Mouse (Mus musculus): ENCODE data around the gene Mttp. TPM values are rescaled to one million over a fixed set of nuclear protein-coding genes. Genes with fewer than 3 reads are reported as not detected.

Mttp gene
- polyA plus RNA-seq, 1 experiment, result 0.47 TPM

GRCm38 (mm10) chr3:138121461-138121860, 23.3 kb downstream of the Mttp start:
- Histone ChIP-seq H3K27me3 (ENCODE audit: control insufficient read depth, insufficient read depth, low read length) (no peaks in the 10 kb centered on the region), H3K4me1 (ENCODE audit: control insufficient read depth, insufficient read depth, insufficient read length) (no peaks in the 10 kb centered on the region), H3K4me3 (ENCODE audit: extremely low read depth, insufficient read depth, insufficient read length) (no peak overlapping the region), H3K36me3 (ENCODE audit: control insufficient read depth, insufficient read depth, low read length) (no peaks in the 10 kb centered on the region), H3K27ac (ENCODE audit: insufficient read depth, low read length) (no peak overlapping the region)
- 82% methylated on average over 2 of the region's 2 CpGs for WGBS
- no peak for TF ChIP-seq CTCF (IDR thresholded peaks at IDR 0.05; ENCODE audit: extremely low read depth, insufficient read depth, insufficient read length, insufficient replicate concordance)
- no peak for TF ChIP-seq POLR2A (IDR thresholded peaks at IDR 0.05; ENCODE audit: low read depth, low read length)
- no peak for DNase-seq (ENCODE audit: low read depth in 1 of 2, low spot score in 2 of 2)

GRCm38 (mm10) chr3:138119444-138120105, 25.2 kb downstream of the Mttp start:
- WGBS, result 94% methylated on average over 16 of the region's 16 CpGs
- DNase-seq (ENCODE audit: low read depth in 1 of 2, low spot score in 2 of 2), result no peak
- Histone ChIP-seq H3K36me3 (ENCODE audit: control insufficient read depth, insufficient read depth, low read length) (no peaks in the 10 kb centered on the region), H3K4me1 (ENCODE audit: control insufficient read depth, insufficient read depth, insufficient read length) (no peaks in the 10 kb centered on the region), H3K4me3 (ENCODE audit: extremely low read depth, insufficient read depth, insufficient read length) (no peak overlapping the region), H3K27me3 (ENCODE audit: control insufficient read depth, insufficient read depth, low read length) (no peaks in the 10 kb centered on the region), H3K27ac (ENCODE audit: insufficient read depth, low read length) (no peak overlapping the region)
- TF ChIP-seq CTCF (IDR thresholded peaks at IDR 0.05; ENCODE audit: extremely low read depth, insufficient read depth, insufficient read length, insufficient replicate concordance), result no peak
- no peak for TF ChIP-seq POLR2A (IDR thresholded peaks at IDR 0.05; ENCODE audit: low read depth, low read length)

GRCm38 (mm10) chr3:138118831-138119230, 25.9 kb downstream of the Mttp start:
- Histone ChIP-seq H3K27ac (ENCODE audit: insufficient read depth, low read length) (no peak overlapping the region), H3K27me3 (ENCODE audit: control insufficient read depth, insufficient read depth, low read length) (no peaks in the 10 kb centered on the region), H3K4me3 (ENCODE audit: extremely low read depth, insufficient read depth, insufficient read length) (peak overlapping the region; percentile 3; the same call in 1 of the 2 replicates), H3K4me1 (ENCODE audit: control insufficient read depth, insufficient read depth, insufficient read length) (no peaks in the 10 kb centered on the region), H3K36me3 (ENCODE audit: control insufficient read depth, insufficient read depth, low read length) (no peaks in the 10 kb centered on the region)
- no peak for DNase-seq (ENCODE audit: low read depth in 1 of 2, low spot score in 2 of 2)
- WGBS, result 55% methylated on average over 14 of the region's 14 CpGs
- TF ChIP-seq CTCF (IDR thresholded peaks at IDR 0.05; ENCODE audit: extremely low read depth, insufficient read depth, insufficient read length, insufficient replicate concordance) (no peak), POLR2A (IDR thresholded peaks at IDR 0.05; ENCODE audit: low read depth, low read length) (no peak)

GRCm38 (mm10) chr3:138118392-138118791, 26.4 kb downstream of the Mttp start:
- 54% methylated on average over 6 of the region's 6 CpGs for WGBS
- no peak overlapping the region for H3K4me3 ChIP-seq (ENCODE audit: extremely low read depth, insufficient read depth, insufficient read length)
- no peak for DNase-seq (ENCODE audit: low read depth in 1 of 2, low spot score in 2 of 2)
- H3K36me3 ChIP-seq (ENCODE audit: control insufficient read depth, insufficient read depth, low read length), result no peaks in the 10 kb centered on the region
- no peak overlapping the region for H3K27ac ChIP-seq (ENCODE audit: insufficient read depth, low read length)
- no peaks in the 10 kb centered on the region for H3K4me1 ChIP-seq (ENCODE audit: control insufficient read depth, insufficient read depth, insufficient read length)
- no peaks in the 10 kb centered on the region for H3K27me3 ChIP-seq (ENCODE audit: control insufficient read depth, insufficient read depth, low read length)
- TF ChIP-seq POLR2A (IDR thresholded peaks at IDR 0.05; ENCODE audit: low read depth, low read length), result no peak

GRCm38 (mm10) chr3:138116871-138117270, 27.9 kb downstream of the Mttp start:
- H3K27ac ChIP-seq (ENCODE audit: insufficient read depth, low read length), result no peak overlapping the region
- WGBS, result 82% methylated on average over 4 of the region's 4 CpGs
- TF ChIP-seq POLR2A (IDR thresholded peaks at IDR 0.05; ENCODE audit: low read depth, low read length), result no peak
- no peak for TF ChIP-seq CTCF (IDR thresholded peaks at IDR 0.05; ENCODE audit: extremely low read depth, insufficient read depth, insufficient read length, insufficient replicate concordance)
- DNase-seq (ENCODE audit: low read depth in 1 of 2, low spot score in 2 of 2), result no peak
- no peaks in the 10 kb centered on the region for H3K27me3 ChIP-seq (ENCODE audit: control insufficient read depth, insufficient read depth, low read length)
- no peak overlapping the region for H3K4me3 ChIP-seq (ENCODE audit: extremely low read depth, insufficient read depth, insufficient read length)
- no peaks in the 10 kb centered on the region for H3K4me1 ChIP-seq (ENCODE audit: control insufficient read depth, insufficient read depth, insufficient read length)
- no peaks in the 10 kb centered on the region for H3K36me3 ChIP-seq (ENCODE audit: control insufficient read depth, insufficient read depth, low read length)

- DNase-seq (ENCODE audit: low read depth in 1 of 2, low spot score in 2 of 2), result no peak
- Histone ChIP-seq H3K4me3 (ENCODE audit: extremely low read depth, insufficient read depth, insufficient read length) (no peak overlapping the region), H3K27ac (ENCODE audit: insufficient read depth, low read length) (no peak overlapping the region), H3K27me3 (ENCODE audit: control insufficient read depth, insufficient read depth, low read length) (no peaks in the 10 kb centered on the region), H3K4me1 (ENCODE audit: control insufficient read depth, insufficient read depth, insufficient read length) (no peaks in the 10 kb centered on the region), H3K36me3 (ENCODE audit: control insufficient read depth, insufficient read depth, low read length) (no peaks in the 10 kb centered on the region)
- 89% methylated on average over 17 of the region's 17 CpGs for WGBS
- no peak for TF ChIP-seq CTCF (IDR thresholded peaks at IDR 0.05; ENCODE audit: extremely low read depth, insufficient read depth, insufficient read length, insufficient replicate concordance)
- no peak for TF ChIP-seq POLR2A (IDR thresholded peaks at IDR 0.05; ENCODE audit: low read depth, low read length)
Observed at GRCm38 (mm10) chr3:138114106-138114505, 30.7 kb downstream of the Mttp start.

- H3K27me3 ChIP-seq (ENCODE audit: control insufficient read depth, insufficient read depth, low read length), result no peaks in the 10 kb centered on the region
- DNase-seq (ENCODE audit: low read depth in 1 of 2, low spot score in 2 of 2), result no peak
- no peak overlapping the region for H3K4me3 ChIP-seq (ENCODE audit: extremely low read depth, insufficient read depth, insufficient read length)
- H3K36me3 ChIP-seq (ENCODE audit: control insufficient read depth, insufficient read depth, low read length), result no peaks in the 10 kb centered on the region
- no peaks in the 10 kb centered on the region for H3K4me1 ChIP-seq (ENCODE audit: control insufficient read depth, insufficient read depth, insufficient read length)
- no peak for TF ChIP-seq CTCF (IDR thresholded peaks at IDR 0.05; ENCODE audit: extremely low read depth, insufficient read depth, insufficient read length, insufficient replicate concordance)
- no peak for TF ChIP-seq POLR2A (IDR thresholded peaks at IDR 0.05; ENCODE audit: low read depth, low read length)
- whole genome bisulfite sequencing, result 91% methylated on average over 19 of the region's 19 CpGs
- H3K27ac ChIP-seq (ENCODE audit: insufficient read depth, low read length), result no peak overlapping the region
Observed at GRCm38 (mm10) chr3:138110910-138111782, 33.6 kb downstream of the Mttp start.
